Mouse (Mus musculus): ENCODE measurements around the gene Il17rd.

Il17rd gene

DNA sequence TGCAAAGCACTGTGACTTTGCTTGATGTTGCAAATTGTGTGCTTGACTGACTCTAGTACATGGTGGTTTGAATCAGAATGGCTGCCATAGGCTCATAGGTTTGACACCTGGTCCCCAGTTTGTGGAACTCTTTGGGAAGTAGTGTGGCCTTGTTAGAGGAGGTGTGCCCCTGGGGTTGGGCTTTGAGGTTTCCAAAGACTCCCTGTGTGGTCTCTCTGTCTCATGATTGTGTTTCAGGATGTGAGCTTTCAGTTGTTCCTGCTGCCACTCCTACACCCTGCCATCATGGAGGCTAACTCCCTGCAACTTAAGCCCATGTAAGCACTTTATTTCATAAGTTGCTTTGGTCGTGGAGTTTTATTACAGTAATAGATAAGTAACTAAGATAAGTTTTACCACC is 91.9 kb downstream of the Il17rd start:
- no peak for DNase-seq (ENCODE audit: low read depth, low spot score)
- H3K36me3 ChIP-seq (ENCODE audit: control insufficient read depth, insufficient read depth, low read length, poor library complexity, severe bottlenecking): no peaks in the 10 kb centered on the region

DNA sequence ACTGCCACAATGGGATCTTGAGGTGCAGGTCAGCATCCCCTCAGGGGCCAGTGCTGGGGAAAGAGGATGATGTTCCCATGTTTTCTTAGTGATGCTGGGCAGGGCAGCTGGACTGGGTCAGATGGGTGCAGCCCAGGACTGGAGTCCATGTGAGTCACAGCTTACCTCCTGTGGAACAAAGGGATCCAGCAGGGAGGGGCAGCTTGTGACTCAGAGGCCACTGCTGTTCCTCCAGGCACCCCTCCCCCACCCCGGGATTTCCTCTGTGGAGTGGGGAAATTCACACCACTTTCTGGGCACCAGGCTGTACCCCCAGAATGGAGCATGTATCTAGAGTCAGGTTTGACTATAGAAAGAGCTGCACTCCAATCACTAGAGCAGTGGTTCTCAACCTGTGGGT is 92.8 kb downstream of the Il17rd start:
- Histone ChIP-seq H3K27me3 (ENCODE audit: control insufficient read depth, insufficient read depth, low read length, poor library complexity, severe bottlenecking) (0 out of 2 replicates have a peak, but pooled peaks cover 2% of the 10 kb centered on the region), H3K36me3 (ENCODE audit: control insufficient read depth, insufficient read depth, low read length, poor library complexity, severe bottlenecking) (no peaks in the 10 kb centered on the region)
- no peak for DNase-seq (ENCODE audit: low read depth, low spot score)

More for the DNA sequence above, 91.9 kb downstream of the Il17rd start:
- 0 out of 2 replicates have a peak, but pooled peaks cover 2% of the 10 kb centered on the region for H3K27me3 ChIP-seq (ENCODE audit: control insufficient read depth, insufficient read depth, low read length, poor library complexity, severe bottlenecking)

DNA sequence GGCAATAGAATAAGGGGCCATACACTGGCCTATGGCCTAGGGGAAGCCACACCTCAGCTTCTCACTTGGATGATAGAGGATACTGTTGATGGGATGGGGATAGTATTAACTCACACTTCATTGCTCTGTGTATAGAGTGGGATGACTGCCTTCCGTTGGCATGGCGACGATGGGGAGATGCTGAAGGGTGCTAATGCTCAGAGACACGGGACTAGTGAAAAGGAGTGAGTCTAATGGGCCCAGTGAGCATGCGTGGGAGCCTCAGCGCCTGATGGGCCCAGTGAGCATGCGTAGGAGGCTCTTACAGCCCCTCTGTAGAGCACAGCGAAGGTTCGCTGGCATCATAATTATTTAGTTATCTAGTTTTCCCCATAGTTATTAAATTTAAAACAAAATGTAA is 100.2 kb downstream of the Il17rd start:
- Histone ChIP-seq H3K27me3 (ENCODE audit: control insufficient read depth, insufficient read depth, low read length, poor library complexity, severe bottlenecking) (no peaks in the 10 kb centered on the region), H3K36me3 (ENCODE audit: control insufficient read depth, insufficient read depth, low read length, poor library complexity, severe bottlenecking) (no peaks in the 10 kb centered on the region)
- DNase-seq (ENCODE audit: low read depth, low spot score): no peak

DNA sequence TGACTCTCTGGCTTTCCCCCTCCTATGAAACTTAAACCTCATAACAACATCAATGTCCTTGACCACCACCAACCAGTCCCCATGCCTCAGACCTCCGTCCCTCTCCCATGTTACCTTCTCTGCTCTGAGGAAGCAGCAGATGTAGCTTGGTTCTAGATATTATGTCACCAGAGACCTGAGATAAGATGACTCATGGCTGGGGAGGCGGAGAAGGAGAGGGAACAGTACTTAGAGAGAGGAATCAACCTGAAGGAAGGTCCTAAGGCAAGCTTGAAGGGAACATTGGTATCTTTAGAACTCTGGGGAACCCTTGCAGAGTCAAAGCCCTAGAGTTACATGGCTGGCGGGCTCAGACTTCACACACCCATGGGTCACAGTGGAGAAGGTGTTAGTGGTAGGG is 101.2 kb downstream of the Il17rd start:
- H3K36me3 ChIP-seq (ENCODE audit: control insufficient read depth, insufficient read depth, low read length, poor library complexity, severe bottlenecking): no peaks in the 10 kb centered on the region
- no peak for DNase-seq (ENCODE audit: low read depth, low spot score)

DNA sequence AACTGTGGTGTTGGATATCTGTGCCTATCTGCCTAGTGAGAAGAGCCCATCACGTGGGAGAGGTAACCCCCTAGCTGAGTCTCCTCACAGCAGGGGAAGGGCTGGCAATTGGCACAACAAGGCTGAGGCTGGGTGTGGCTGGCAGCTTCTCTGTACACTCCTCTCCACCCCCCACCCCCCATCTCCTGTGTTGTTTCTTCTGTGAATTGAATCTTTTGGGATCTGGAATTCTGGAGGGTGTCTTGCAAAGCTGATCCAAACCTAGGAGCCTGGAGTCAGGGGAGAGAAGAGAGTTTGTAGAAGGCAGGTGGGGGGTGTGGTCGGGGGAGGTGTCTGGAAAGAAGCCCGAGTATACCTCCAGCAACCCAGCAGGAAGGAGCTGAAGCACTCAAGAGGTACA is 102.7 kb downstream of the Il17rd start:
- no peaks in the 10 kb centered on the region for H3K27me3 ChIP-seq (ENCODE audit: control insufficient read depth, insufficient read depth, low read length, poor library complexity, severe bottlenecking)
- H3K36me3 ChIP-seq (ENCODE audit: control insufficient read depth, insufficient read depth, low read length, poor library complexity, severe bottlenecking): no peaks in the 10 kb centered on the region
- no peak for DNase-seq (ENCODE audit: low read depth, low spot score)

More for the DNA sequence above, 101.2 kb downstream of the Il17rd start:
- H3K27me3 ChIP-seq (ENCODE audit: control insufficient read depth, insufficient read depth, low read length, poor library complexity, severe bottlenecking): no peaks in the 10 kb centered on the region

DNA sequence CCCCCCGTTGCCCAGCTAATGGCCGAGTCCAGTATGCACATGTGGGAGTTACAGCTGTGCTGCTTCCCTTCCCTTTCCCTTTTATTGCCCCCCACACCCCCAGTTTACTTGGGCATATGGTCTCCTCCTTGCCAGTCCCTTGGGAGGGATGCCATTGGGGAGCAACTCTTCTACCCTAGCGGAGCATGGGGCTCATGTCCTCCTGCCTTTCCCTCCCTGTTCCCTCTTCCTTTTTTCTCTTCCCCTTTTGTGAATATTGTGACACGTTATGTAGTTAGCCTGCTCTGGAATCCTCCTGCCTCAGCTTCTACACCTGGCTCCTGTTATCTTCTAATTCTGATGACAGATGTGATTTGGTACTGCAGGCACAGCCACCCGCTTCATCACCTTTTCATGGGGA is 103.9 kb downstream of the Il17rd start:
- no peak for DNase-seq (ENCODE audit: low read depth, low spot score)

DNA sequence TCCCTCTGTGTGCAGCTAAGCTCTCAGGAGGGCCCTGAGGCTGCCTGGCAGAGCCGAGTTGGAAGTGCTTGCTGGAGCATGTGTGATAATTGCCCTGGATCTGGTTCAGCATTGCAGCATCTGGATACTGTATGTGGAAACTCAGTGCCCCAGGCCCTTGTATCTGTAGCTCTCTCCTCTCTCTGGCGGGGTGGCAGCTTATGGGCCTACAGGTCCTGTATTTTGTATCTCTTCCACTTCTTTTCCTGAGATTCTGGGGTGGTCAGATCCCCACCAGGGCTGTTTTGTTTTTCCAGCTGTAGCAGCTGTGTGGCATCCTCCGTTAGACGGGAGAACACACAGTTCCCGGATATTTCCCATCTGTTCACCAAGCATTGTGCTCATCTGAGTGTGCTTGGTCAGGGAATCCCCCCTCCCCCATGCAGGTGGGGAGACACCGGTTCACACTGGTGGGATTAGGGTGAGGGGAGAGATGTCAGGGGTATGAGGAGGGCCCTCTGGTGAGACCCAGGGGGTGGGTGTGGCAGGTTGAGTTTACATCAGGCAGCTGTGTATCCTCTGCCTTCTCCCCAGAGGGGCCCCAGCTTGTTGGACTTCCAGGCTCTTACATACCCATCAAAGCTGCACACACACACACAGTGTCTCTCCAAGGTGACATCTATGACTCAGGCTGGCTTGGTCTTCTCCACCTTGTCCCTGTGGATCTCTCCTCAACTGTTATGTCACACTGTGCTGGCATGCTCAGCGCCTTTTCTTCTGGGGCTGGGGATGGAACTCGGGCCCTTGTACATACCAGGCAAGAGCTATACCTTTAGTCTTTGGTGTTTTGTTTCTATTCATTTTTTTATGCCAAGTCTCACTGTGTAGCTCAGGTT is 106.7 kb downstream of the Il17rd start:
- Histone ChIP-seq H3K27me3 (ENCODE audit: control insufficient read depth, insufficient read depth, low read length, poor library complexity, severe bottlenecking) (no peaks in the 10 kb centered on the region), H3K36me3 (ENCODE audit: control insufficient read depth, insufficient read depth, low read length, poor library complexity, severe bottlenecking) (no peaks in the 10 kb centered on the region)
- no peak for DNase-seq (ENCODE audit: low read depth, low spot score)

More for the DNA sequence above, 103.9 kb downstream of the Il17rd start:
- Histone ChIP-seq H3K27me3 (ENCODE audit: control insufficient read depth, insufficient read depth, low read length, poor library complexity, severe bottlenecking) (no peaks in the 10 kb centered on the region), H3K36me3 (ENCODE audit: control insufficient read depth, insufficient read depth, low read length, poor library complexity, severe bottlenecking) (no peaks in the 10 kb centered on the region)

DNA sequence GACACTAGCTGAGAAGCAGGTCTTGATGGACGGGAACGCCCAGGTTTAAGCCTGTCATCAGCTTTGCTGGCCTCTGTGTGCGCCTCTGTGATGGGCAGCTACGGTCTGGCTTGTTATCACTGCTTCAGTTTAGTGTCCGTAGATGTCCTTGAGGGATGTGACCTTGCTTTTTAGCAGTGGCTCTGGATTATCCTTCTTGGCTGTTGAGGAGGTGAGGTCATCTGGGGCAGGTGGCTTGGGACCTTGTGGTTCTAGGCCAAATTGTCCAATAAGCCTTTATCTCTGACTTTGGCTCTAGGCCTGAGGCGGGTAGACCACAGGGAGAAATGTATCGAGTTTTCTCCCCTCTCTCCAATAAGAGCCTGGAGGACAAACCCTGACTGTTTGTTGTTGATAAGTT is 109.0 kb downstream of the Il17rd start:
- no peak for DNase-seq (ENCODE audit: low read depth, low spot score)
- Histone ChIP-seq H3K36me3 (ENCODE audit: control insufficient read depth, insufficient read depth, low read length, poor library complexity, severe bottlenecking) (no peaks in the 10 kb centered on the region), H3K27me3 (ENCODE audit: control insufficient read depth, insufficient read depth, low read length, poor library complexity, severe bottlenecking) (no peaks in the 10 kb centered on the region)

DNA sequence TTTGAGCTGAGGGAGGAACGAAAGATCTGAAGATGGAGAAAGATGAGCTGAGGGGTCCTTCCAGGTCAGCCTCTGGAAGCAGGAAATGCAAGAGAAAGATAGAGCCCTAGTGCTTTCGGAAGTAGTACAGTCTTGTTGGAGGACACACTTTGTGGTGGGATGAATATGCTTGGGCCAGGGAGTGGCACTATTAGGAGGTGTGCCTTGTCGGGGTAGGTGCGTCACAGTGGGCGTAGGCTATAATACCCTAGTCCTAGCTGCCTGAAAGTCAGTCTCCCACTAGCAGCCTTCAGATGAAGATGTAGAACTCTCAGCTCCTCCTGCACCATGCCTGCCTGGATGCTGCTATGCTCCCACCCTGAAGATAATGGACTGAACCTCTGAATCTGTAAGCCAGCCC is 110.7 kb downstream of the Il17rd start:
- Histone ChIP-seq H3K27me3 (ENCODE audit: control insufficient read depth, insufficient read depth, low read length, poor library complexity, severe bottlenecking) (no peaks in the 10 kb centered on the region), H3K36me3 (ENCODE audit: control insufficient read depth, insufficient read depth, low read length, poor library complexity, severe bottlenecking) (no peaks in the 10 kb centered on the region)
- no peak for DNase-seq (ENCODE audit: low read depth, low spot score)

DNA sequence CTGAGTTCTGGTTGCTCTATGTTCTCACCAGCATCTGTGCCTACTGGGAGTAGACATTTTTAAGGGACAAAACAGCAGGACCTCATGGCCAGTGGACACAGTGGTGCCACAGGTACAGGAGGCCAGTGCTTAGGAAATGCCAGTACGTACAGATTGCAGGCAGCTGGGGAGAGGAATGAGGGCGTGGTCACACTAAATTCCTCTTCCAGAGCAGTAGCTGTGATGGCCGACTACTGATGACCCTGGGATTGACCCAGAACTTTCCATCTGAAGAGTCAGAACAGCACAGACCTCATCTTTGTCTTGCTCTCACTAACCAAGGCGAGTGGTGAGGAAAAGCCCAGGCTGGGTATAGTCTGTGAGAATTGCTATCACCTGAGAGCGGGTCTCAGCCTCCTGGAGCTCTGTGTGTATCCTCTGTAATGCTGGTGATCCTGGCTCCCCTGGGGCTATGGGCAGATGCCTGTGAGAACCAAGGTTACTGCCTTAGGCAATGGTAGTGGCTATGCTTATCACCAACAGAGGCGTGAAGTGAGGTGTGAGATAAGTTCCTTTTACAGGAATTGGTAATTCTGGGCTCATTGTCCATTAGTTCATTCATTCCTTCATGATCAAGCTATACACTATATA is 111.4 kb downstream of the Il17rd start:
- Histone ChIP-seq H3K36me3 (ENCODE audit: control insufficient read depth, insufficient read depth, low read length, poor library complexity, severe bottlenecking) (no peaks in the 10 kb centered on the region), H3K27me3 (ENCODE audit: control insufficient read depth, insufficient read depth, low read length, poor library complexity, severe bottlenecking) (no peaks in the 10 kb centered on the region)
- DNase-seq (ENCODE audit: low read depth, low spot score): no peak

DNA sequence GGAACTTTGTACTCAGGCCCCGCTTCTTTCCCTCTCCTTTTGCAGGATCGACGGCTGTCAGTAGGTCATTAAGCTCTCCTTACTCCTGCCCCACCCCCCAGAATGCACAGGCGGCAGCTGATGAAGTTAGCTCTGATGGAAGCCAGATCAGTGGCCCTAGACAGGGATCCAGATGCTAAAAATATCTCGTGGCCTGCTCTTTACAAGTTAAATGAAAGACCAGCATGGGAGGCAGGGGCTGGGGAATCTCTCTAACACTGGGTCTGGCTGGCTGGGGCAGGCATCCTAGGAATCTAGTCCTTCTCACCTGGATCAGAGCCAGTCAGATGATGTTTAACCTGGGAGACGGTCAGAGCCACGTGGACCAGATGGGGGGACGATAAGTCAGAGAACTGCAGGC is 112.7 kb downstream of the Il17rd start:
- DNase-seq (ENCODE audit: low read depth, low spot score): no peak
- no peaks in the 10 kb centered on the region for H3K27me3 ChIP-seq (ENCODE audit: control insufficient read depth, insufficient read depth, low read length, poor library complexity, severe bottlenecking)
- H3K36me3 ChIP-seq (ENCODE audit: control insufficient read depth, insufficient read depth, low read length, poor library complexity, severe bottlenecking): no peaks in the 10 kb centered on the region

DNA sequence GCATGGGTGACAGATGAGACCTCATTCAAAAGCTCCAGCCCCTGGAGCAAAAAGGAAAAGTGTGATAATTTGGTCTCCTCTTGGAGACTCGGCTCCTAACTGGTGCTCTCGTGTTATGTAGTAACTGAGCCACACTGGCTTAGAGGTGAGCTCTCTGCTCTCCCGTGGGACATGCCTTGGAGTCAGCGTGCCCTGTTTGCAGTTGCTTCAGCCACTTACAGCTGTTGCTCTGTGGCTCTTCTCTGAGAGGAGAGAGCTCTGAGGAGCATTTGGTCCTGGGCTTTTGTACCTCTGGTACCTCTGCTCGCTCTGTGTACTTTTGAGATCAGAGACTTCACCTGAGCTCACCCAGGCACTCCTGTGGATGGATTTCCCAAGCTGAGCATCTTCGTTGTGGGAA is 116.3 kb downstream of the Il17rd start:
- Histone ChIP-seq H3K36me3 (ENCODE audit: control insufficient read depth, insufficient read depth, low read length, poor library complexity, severe bottlenecking) (no peaks in the 10 kb centered on the region), H3K27me3 (ENCODE audit: control insufficient read depth, insufficient read depth, low read length, poor library complexity, severe bottlenecking) (no peaks in the 10 kb centered on the region)
- DNase-seq (ENCODE audit: low read depth, low spot score): no peak

DNA sequence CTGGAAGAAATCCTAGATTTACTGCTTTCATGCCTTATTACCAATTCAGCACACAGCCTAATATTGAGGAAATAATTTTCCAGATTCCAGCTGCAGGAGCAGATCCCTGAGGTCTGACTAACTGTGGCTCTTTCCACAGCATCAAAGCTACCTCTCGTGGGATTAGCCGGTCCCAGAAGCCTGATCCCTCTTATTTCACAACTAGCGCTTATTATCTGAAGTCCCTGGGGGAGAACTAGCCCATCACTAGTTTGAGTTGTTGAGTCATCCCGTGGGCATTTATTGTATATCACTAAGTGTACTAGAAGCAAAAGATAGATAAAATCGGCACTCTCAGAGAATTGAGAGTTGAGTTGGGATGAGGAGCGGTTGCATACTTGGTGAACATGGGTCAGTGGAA is 117.3 kb downstream of the Il17rd start:
- Histone ChIP-seq H3K36me3 (ENCODE audit: control insufficient read depth, insufficient read depth, low read length, poor library complexity, severe bottlenecking) (no peaks in the 10 kb centered on the region), H3K27me3 (ENCODE audit: control insufficient read depth, insufficient read depth, low read length, poor library complexity, severe bottlenecking) (no peaks in the 10 kb centered on the region)
- DNase-seq (ENCODE audit: low read depth, low spot score): no peak
